Mouse (Mus musculus): ENCODE data around the gene Igf1r.

Gene Igf1r

GRCm38 (mm10) chr7:68010168-68010567, 57.5 kb downstream of the Igf1r start:
- peak; percentile 96 for DNase-seq

DNA sequence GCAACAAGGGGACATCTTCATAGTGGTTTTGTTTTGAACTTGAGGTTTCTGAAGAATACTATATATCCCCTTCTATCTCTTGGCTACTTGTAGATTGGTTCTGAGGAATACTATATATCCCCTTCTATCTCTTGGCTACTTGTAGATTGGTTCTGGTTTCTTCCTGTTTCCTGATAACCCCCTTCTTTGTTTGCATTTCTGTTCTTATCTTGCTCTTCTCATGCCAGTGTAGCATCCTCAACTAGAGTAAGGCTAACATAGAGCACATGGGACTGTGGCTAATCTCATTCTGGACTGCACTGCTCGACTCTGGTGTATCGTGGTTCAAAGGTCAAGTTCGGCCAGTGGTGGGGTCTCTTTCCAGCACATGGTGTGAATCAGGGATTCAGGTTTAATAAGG, 58.2 kb downstream of the Igf1r start:
- DNase-seq = no peak

DNA sequence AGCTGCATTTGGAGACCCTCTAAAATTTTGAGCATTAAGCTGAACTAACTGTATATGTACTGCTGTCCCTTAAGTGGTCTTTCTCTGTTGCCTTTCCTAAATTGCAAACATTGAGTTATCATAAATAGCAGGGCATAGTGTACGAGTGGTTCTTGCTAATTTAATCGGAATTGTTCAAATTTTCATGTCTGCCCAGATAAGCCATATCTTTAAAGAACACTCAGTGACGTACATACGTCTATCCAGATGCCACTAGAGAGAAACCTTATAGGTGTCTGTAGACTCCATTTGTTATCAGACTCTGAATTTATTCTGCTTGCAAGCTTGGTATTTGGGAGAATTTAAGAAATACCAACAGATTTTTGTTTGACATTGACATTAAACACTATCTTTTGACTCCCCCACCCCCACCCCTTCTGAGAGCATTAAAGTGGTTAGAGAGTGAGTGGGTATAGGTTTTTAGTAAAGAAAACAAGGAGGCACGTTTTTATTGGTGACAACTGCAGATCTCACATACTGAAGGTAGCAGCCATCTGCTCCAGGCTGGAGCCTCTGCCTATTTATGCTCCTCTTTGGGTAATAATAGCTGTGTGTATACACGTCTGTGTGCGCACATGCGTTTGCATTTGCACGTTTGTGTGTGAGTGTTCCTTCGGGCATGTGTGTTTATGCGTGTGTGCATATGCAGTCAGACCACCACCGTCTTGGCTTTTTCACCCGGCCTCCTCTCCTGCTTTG, 58.9 kb downstream of the Igf1r start:
- DNase-seq = no peak

DNA sequence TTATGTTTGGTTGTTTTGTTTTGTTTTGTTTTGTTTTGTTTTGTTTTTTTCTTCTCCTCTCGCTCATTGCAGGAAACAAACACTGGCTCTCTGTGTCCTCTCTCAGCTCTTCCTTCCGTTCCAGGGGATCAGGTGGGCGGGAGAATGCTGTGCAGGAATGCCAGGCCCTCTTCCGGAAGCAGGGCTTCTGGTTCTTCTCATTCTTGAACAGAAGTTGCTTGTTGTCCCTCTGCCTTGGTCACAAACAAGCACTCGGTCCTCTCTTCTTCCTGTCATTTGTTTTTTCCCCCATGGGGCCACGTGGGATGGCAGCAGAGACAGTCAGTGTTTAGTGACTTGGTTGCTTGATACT, 59.5 kb downstream of the Igf1r start:
- DNase-seq = no peak

DNA sequence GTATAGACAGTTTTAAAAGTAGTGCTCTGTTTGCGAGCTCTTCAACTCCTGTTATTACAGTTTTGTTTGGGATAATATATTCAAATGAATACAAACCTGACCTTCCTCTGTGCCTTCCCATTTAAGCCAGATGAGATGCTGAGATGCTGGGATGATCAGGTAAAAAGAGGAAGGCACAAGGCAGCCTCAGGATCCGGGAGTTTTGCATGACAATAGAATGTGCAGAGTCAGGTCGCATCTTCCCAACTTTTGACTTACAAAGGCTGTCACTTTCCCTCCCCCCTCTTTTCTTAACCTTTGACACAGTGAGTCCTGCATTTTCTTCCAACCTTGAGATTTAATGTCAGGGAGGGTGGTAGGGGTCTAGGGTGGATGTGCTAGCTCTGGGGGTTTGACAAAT, 61.9 kb downstream of the Igf1r start:
- no peak for DNase-seq

GRCm38 (mm10) chr7:68015404-68015803, 62.8 kb downstream of the Igf1r start:
- DNase-seq = no peak

- no peak for DNase-seq
Observed at GRCm38 (mm10) chr7:68018038-68018437, 65.4 kb downstream of the Igf1r start.

GRCm38 (mm10) chr7:68020556-68020955, 67.9 kb downstream of the Igf1r start:
- DNase-seq = no peak

- DNase-seq = peak; percentile 98
Observed at GRCm38 (mm10) chr7:68021741-68022140, 69.1 kb downstream of the Igf1r start.

GRCm38 (mm10) chr7:68022188-68022587, 69.6 kb downstream of the Igf1r start:
- DNase-seq = no peak

DNA sequence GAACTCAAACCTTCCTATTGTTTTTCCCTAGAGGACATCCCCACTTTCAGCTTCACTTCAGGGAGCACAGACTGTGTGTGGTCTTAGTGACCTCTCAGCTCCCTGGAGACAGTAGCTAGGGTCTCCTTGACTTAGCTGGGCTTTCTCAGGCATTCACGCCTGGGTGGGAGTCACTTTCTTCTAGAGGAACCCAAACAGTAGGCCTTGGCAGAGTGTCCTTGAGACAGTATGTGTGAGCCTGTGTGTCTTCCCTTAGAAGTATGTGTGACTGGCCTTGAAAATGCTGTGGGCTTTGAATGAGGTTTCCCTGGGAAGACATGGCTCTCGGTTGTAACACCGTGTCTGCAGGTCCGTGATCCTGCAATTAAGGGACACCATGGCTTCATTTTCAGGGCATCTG, 71.3 kb downstream of the Igf1r start:
- no peak for DNase-seq

GRCm38 (mm10) chr7:68024625-68025024, 72.0 kb downstream of the Igf1r start:
- DNase-seq = peak; percentile 79

- DNase-seq = no peak
Observed at GRCm38 (mm10) chr7:68025396-68025795, 72.8 kb downstream of the Igf1r start.

GRCm38 (mm10) chr7:68026076-68026475, 73.4 kb downstream of the Igf1r start:
- no peak for DNase-seq

DNA sequence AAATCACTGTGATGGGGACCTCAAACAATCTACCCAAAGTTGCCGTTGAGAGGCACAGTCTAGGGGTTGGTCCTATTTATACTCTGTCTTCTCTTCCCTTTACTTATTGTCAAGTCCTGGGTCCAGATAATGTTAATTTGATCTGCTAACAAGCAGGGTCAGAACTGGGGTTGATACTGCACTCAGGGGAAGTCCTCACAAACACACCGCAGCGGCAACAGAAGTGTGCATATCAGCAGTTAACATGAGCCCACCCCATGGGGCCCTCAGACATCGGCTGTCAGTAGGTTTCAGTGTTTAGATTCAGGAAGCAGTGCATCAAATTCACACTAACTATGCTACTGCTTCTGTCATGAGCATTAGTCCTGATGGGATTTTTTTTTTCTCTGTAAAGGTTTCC, 75.5 kb downstream of the Igf1r start:
- no peak for DNase-seq

DNA sequence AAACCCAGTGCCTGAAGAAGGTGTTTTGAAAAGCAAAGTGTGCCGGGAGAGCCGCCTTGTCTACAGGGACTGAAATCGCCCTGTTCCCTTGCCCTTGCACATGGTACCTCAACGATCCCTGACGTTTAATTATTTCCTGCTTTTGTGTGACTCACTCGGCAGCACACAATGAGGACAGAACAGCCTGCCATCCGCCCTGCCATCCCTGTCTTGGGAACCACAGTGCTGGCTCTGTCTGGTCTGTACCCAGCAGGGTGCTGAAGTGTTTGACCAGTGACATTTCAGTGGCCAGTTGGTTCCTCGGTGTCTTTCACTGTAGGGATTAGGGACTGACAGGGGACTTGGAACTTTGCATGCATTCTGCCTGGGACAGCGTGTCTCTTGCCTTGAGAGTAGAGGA, 78.2 kb downstream of the Igf1r start:
- peak; percentile 93 for DNase-seq

DNA sequence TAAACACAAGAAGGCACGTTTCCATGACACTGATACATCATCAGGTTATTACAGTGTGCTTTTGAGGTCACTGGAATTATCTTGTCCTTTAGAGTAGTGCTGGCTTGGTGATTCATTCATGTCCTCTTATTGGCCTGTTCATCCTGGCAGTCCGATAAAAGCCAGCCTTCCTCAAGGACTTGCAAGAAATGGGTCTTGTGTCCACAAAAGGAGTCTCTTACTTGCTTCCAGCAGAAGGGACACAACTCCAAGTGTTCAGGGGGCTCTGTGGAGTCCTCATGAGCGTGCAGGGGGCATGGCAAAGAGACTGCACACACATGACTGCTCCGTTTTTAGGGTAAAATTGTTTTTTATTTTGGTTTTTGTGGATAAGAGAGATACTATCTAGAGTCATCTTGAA, 83.9 kb downstream of the Igf1r start:
- no peak for DNase-seq

DNA sequence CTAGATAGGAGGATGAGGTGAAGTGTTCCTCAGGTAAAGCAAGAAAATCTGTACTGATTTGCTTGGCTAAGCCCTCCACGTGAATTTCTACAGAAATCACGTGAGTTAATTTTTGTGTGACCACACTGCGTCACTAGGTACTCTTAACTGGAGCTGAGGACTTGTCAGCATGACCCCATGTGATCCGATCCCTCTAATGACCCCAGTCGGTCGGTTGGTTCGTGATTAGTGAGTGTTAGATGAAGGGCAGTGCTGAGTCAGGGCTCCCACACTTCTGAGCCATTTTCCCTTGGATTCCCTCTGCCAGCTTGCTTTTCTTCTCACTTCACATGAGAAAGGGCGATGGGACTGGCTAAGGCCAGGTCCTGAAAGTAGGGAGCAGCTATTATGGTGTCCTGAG, 86.2 kb downstream of the Igf1r start:
- DNase-seq = no peak

DNA sequence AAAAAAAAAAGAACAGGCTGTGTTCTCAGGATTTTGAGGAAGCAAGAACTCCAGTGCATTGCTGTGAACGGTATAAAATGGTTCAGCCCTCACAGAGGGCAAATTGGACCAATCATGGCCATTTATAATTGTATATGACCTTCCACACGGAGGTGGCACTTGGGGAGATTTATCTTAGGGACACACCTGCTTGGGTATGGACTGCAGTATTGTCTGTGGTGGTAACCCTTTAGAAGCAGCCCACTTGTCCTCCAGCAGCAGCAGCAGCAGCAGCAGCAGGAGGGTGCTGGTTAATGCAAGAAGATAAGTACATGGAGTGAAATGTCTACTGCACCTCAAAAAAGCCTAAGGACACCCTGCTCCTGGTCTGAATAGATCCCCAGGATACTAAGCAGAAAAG, 86.9 kb downstream of the Igf1r start:
- no peak for DNase-seq

DNA sequence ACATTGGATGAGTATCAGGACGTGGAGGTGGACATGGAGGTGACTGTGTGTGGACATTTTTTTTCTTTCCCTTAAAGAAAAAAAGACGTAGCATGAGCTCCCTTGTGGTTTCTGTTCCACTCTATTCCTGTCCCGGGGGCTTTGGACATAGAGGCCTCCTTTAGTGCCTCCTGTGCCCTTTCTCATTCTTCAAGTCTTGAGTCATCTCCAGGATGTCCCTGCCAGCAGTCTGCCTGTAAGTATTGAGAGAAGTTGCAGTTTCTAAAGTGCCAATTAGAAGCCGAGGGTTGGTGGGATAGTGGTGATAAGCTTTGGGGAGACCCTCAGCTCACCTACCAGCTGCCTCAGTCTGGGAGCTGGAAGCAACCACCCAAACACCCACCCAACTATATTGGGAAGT, 92.0 kb downstream of the Igf1r start:
- no peak for DNase-seq

DNA sequence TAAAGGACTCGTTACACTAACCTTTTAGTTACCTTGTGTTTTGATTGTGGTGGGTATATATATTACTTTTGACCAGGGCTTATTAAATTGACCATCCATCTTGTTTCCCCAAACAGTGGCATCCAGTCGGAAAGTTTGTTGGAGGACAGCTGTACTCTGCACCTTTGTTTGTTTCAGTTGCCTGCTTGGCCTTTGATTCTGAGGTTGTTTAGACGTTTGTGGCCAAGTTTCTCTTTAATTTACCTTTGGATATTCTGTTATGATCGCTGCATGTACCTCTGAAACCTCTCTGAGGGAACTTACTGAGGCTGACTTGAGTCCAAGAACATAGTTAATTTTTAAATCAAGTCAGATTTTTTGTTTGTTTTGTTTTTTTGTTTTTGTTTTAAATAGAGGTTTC, 94.5 kb downstream of the Igf1r start:
- no peak for DNase-seq

GRCm38 (mm10) chr7:68048532-68048931, 95.9 kb downstream of the Igf1r start:
- DNase-seq = no peak

- no peak for DNase-seq
Observed at GRCm38 (mm10) chr7:68049048-68049447, 96.4 kb downstream of the Igf1r start.

DNA sequence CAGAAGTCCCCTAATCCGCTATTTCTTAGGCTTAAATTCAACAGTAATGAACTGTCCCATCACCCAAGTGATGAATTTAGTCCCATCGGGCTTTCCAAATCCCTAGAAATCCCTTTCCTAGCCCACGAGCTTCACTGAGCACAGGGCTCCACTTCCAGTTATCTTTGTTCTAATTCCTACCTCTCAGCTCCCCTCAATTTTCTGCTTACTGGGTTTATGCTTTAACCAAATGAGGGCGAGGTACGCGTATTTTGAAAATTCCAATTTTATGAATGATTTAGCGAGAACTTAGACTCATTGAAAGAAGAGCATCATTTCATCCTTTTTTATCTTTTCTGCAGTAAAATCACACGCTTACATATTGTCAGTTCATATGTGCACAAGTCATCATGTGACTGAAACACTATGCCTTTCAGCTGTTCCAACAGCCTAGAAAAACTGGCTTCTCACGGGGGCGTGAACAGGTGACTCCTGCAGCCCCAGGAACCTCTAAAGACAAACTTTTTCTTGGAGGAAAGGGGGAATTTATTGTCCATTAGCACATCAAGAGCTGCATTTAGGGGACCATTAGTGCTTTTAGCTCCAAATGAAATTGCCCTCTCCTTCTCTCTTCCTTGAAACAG, 100.5 kb downstream of the Igf1r start:
- no peak for DNase-seq

GRCm38 (mm10) chr7:68054498-68054897, 101.9 kb downstream of the Igf1r start:
- DNase-seq = peak; percentile 76
